Mouse (Mus musculus) thymus, adult 2 months (tissue): ENCODE results near the gene Suox.

Experiments
- CTCF ChIP-seq: fragments of 200-500 bp; IDR thresholded peaks from 2 replicates; pipeline ENCODE4 v1.5.1; 2012; ENCODE audit warnings: mild to moderate bottlenecking, control low read depth, low read length, moderate library complexity, borderline replicate concordance; ENCODE audit not compliant: control insufficient read depth, poor library complexity, insufficient read depth; ENCODE audit errors: extremely low read depth
- POLR2A ChIP-seq: fragments of 200-500 bp; IDR thresholded peaks from 2 replicates; pipeline ENCODE4 v1.6.1; 2012; ENCODE audit warnings: mild to moderate bottlenecking, low read length, control low read depth, moderate library complexity; ENCODE audit not compliant: control insufficient read depth, poor library complexity, insufficient read depth; ENCODE audit errors: extremely low read depth

DNA sequence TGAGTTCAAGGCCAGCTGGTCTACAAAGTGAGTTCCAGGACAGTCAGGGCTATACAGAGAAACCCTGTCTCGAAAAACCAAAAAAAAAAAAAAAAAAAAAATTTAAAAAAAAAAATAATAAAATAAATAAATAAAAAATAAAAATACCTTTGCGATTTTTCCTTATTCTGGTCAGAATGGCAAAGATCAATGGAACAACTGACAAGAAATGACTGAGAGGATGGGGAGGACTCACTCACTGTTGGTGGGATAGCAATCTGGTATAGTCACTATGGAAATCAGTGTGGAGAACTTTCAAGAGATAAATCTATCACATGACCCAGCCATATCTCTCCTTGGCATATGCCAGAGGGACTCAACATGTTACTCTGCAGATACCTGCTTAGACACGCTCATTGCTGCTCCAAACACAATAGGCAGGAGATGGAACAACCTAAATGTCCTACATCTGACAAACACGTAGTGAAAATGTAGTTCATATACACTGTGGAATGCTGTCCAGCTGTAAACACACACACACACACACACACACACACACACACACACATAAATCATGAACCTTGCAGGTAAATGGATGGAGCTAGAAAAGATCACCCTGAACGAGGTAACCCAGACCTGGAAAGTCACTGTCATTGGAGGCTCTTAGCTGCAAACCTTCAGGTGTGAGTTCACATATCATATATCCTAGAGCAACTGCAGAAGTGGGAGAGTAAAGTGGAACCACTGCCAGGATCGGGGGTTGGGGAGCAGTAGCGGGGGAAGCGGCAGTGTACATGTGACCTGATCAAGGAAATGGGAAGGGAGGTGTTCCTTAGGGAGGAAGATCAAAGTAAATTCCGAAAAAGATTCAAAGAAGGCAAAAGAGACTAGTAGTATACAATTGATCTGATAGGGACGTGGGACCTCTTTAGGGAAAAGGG is 46.2 kb downstream of the Suox start:
- TF ChIP-seq CTCF (no peak), POLR2A (no peak)
